In the genomic region with DNA sequence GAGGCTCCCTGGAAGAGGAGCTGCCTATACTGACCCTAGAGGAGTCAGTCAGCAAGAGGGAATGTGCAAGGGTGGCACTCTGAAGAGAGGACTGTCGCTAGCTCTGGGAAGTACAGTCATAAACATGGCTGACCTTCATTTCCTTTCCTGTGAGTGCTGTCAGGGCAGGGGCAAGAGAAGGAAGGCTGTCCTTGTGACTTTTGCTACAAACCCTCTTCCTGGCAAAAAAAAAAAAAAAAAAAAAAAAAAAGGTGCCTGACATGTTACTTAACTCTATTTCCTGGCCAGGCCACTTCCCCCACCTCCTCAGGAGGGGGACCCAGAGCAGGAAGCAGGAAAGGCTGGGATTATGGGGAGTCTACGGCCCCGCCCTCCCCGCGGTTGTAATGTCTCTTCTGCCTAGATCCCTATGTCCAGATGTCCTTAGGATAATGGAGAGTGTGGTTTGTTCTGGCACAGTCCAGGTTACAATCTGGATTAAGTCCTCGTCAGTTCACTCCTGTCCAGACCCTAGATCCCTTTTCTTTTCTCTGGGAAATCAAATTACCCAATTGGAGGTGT, we compare ENCODE assay signal across 9 mouse cellular contexts. TPM values are rescaled to one million over a fixed set of nuclear protein-coding genes. Genes with fewer than 3 reads are reported as not detected.
DNase-seq lines count a peak whose midpoint lies in the region; ATAC-seq and TF ChIP-seq lines count a peak whose summit lies in the region.
"Had no signal": no experiment of that assay in that cellular context is flagged by ENCODE, and none has a peak within 500 bp of the region (broad histone marks: within the 10 kb centered on the region; RNA-seq: fewer than 3 reads in every experiment).

No protein-coding gene starts in this region.

- H3K4me1 ChIP-seq in heart, adult 2 months (ENCODE audit: control insufficient read depth, insufficient read depth, low read length), result peaks cover 35% of the 10 kb centered on the region
- peaks cover 14% of the 10 kb centered on the region for H3K4me1 ChIP-seq in kidney, postnatal 0 days (replicated peaks; ENCODE audit: insufficient read depth, low read length)
- H3K4me1 ChIP-seq in neural tube, embryonic 14.5 days (ENCODE audit: control insufficient read depth, insufficient read depth, low read length), result no peaks in the 10 kb centered on the region
- peaks cover 8% of the 10 kb centered on the region for H3K4me1 ChIP-seq in forebrain, embryonic 13.5 days

- peak overlapping the region; percentile 78 for H3K27ac ChIP-seq in heart, adult 2 months
- peak overlapping the region; percentile 67; the same call in 1 of the 2 replicates for H3K27ac ChIP-seq in kidney, postnatal 0 days
- H3K27ac ChIP-seq in neural tube, embryonic 14.5 days (ENCODE audit: low read depth, low read length), result peak overlapping the region; percentile 34; the same call in 1 of the 2 replicates
- H3K27ac ChIP-seq in forebrain, embryonic 13.5 days, result no peak overlapping the region
- H3K27ac ChIP-seq: hindbrain, embryonic 15.5 days had no signal

- H3K36me3 ChIP-seq in heart, adult 2 months (ENCODE audit: control insufficient read depth, insufficient read depth, low read length), result peaks cover 24% of the 10 kb centered on the region
- 0 out of 2 replicates have a peak, but pooled peaks cover 4% of the 10 kb centered on the region for H3K36me3 ChIP-seq in kidney, postnatal 0 days (ENCODE audit: insufficient read depth, low read length)
- H3K36me3 ChIP-seq in neural tube, embryonic 14.5 days (ENCODE audit: control insufficient read depth, insufficient read depth, low read length), result no peaks in the 10 kb centered on the region
- H3K36me3 ChIP-seq in forebrain, embryonic 13.5 days (ENCODE audit: poor library complexity, severe bottlenecking), result peaks cover 18% of the 10 kb centered on the region
- H3K36me3 ChIP-seq: hindbrain, embryonic 15.5 days had no signal

- peaks cover 2% of the 10 kb centered on the region; the same call in 1 of the 2 replicates for H3K79me2 ChIP-seq in heart, adult 2 months (replicated peaks; ENCODE audit: control insufficient read depth, insufficient read depth, low read length)

- peak; percentile 43 to 45 for DNase-seq in gastrocnemius, adult 8-10 months (ENCODE audit: low spot score in 2 of 2)
- DNase-seq in gastrocnemius, postnatal 4 days (ENCODE audit: low spot score in 2 of 2), result no peak
- peak; percentile 66 to 81 for DNase-seq in heart, adult 2 months
- DNase-seq in kidney, postnatal 0 days (ENCODE audit: low spot score), result peak; percentile 68
- DNase-seq in right cerebral cortex, adult 2 months (ENCODE audit: low spot score in 2 of 2), result no peak
- DNase-seq in spleen, postnatal 14 days (ENCODE audit: low spot score in 2 of 2), result no peak

- no peaks in the 10 kb centered on the region for H3K27me3 ChIP-seq in heart, adult 2 months (ENCODE audit: control insufficient read depth, insufficient read depth, low read length)
- no peaks in the 10 kb centered on the region for H3K27me3 ChIP-seq in kidney, postnatal 0 days (ENCODE audit: insufficient read depth, low read length)
- no peaks in the 10 kb centered on the region for H3K27me3 ChIP-seq in neural tube, embryonic 14.5 days (ENCODE audit: control insufficient read depth, insufficient read depth, low read length)
- H3K27me3 ChIP-seq in forebrain, embryonic 13.5 days, result 0 out of 2 replicates have a peak, but pooled peaks cover 7% of the 10 kb centered on the region
- H3K27me3 ChIP-seq: hindbrain, embryonic 15.5 days had no signal

- intact Hi-C loops in heart, adult 2 months (cut with DNase I), result loop anchor here (1.0 to 5.0 kb wide), 2 partner anchors 23 to 238 kb away; no protein-coding TSS in a partner anchor

- H3K4me2 ChIP-seq in kidney, postnatal 0 days (ENCODE audit: low read length), result no peak overlapping the region
- H3K4me2 ChIP-seq in neural tube, embryonic 14.5 days (ENCODE audit: low read depth, low read length), result no peak overlapping the region
- H3K4me2 ChIP-seq in forebrain, embryonic 13.5 days, result no peak overlapping the region
- H3K4me2 ChIP-seq: hindbrain, embryonic 15.5 days had no signal

- H3K9ac ChIP-seq in heart, adult 2 months (ENCODE audit: low read depth, low read length), result no peak overlapping the region
- H3K9ac ChIP-seq in kidney, postnatal 0 days (ENCODE audit: low read depth, low read length), result no peak overlapping the region
- H3K9ac ChIP-seq in neural tube, embryonic 14.5 days (replicated peaks; ENCODE audit: low read depth, low read length), result no peak overlapping the region
- H3K9ac ChIP-seq in forebrain, embryonic 13.5 days, result no peak overlapping the region
- H3K9ac ChIP-seq: hindbrain, embryonic 15.5 days had no signal

- TF ChIP-seq CTCF in heart, adult 2 months (IDR thresholded peaks at IDR 0.05), result no peak
- no peak for TF ChIP-seq CTCF in kidney, postnatal 0 days (IDR thresholded peaks at IDR 0.05; ENCODE audit: low read depth)

- WGBS in heart, adult 2 months, result 53% methylated on average over 6 of the region's 6 CpGs
- 57% methylated on average over 6 of the region's 6 CpGs for WGBS in kidney, postnatal 0 days
- 72% methylated on average over 6 of the region's 6 CpGs for WGBS in neural tube, embryonic 14.5 days
- WGBS in forebrain, embryonic 13.5 days, result 76% methylated on average over 6 of the region's 6 CpGs

- H3K9me3 ChIP-seq in kidney, postnatal 0 days (replicated peaks; ENCODE audit: low read length), result no peaks in the 10 kb centered on the region
- no peaks in the 10 kb centered on the region for H3K9me3 ChIP-seq in neural tube, embryonic 14.5 days (ENCODE audit: control insufficient read depth, low read length)
- H3K9me3 ChIP-seq in forebrain, embryonic 13.5 days (replicated peaks), result no peaks in the 10 kb centered on the region
- H3K9me3 ChIP-seq: hindbrain, embryonic 15.5 days had no signal

- no peak for ATAC-seq in kidney, postnatal 0 days (replicated peaks; ENCODE audit: low FRiP score, low read depth)
- ATAC-seq in neural tube, embryonic 14.5 days (ENCODE audit: low read depth), result no peak
- ATAC-seq in forebrain, embryonic 13.5 days, result no peak

- TF ChIP-seq EP300 in heart, adult 2 months (IDR thresholded peaks at IDR 0.05; ENCODE audit: insufficient read depth, low read depth, low read length), result peak; percentile 90

- peak overlapping the region; percentile 8; the same call in 1 of the 2 replicates for H3K4me3 ChIP-seq in heart, adult 2 months
- no peak overlapping the region for H3K4me3 ChIP-seq in kidney, postnatal 0 days (replicated peaks; ENCODE audit: low read depth, low read length)
- no peak overlapping the region for H3K4me3 ChIP-seq in neural tube, embryonic 14.5 days (ENCODE audit: low read depth, low read length)
- H3K4me3 ChIP-seq in forebrain, embryonic 13.5 days, result no peak overlapping the region
- H3K4me3 ChIP-seq: hindbrain, embryonic 15.5 days had no signal

- 0 out of 2 replicates have a peak, but pooled peaks have one; percentile 43 for TF ChIP-seq POLR2A in heart, adult 2 months (IDR thresholded peaks at IDR 0.05; ENCODE audit: insufficient read depth, low read depth, low read length)

RNA-seq across cellular contexts. Expression of a gene that starts 21.5 kb away (rescaled TPM):
- 1 to 10 TPM; 3.3 to 4.3 (median 4.1) TPM for total RNA-seq in gastrocnemius, adult 8-10 months (2022)
- total RNA-seq in gastrocnemius, postnatal 4 days (2021), result 10 to 100 TPM; 23.2 to 24.0 TPM
- total RNA-seq in heart, adult 2 months (2021), result 10 to 100 TPM; 20.7 to 29.6 TPM
- 15.6 and 24.2 TPM in 2 replicates for polyA plus RNA-seq in heart, adult 2 months (2012; rRNA removed)
- polyA plus RNA-seq in kidney, postnatal 0 days (2015; fragmentation: Nextera tagmentation; extraction: Ambion mirVana), result 5.4 and 5.6 TPM in 2 replicates
- 35.8 and 39.4 TPM in 2 replicates for polyA plus RNA-seq in neural tube, embryonic 14.5 days (2014; fragmentation: Nextera tagmentation; extraction: Ambion mirVana)
- polyA plus RNA-seq in forebrain, embryonic 13.5 days (2015; fragmentation: Nextera tagmentation; extraction: Ambion mirVana), result 19.5 and 28.3 TPM in 2 replicates

Comparison
In these comparisons a context has a peak if more than half of its experiments do, and no peak if none do; other contexts are left out.
1. DNase-seq: peak in gastrocnemius, adult 8-10 months (2 of 2), heart, adult 2 months (2 of 2) and kidney, postnatal 0 days (single experiment); none in gastrocnemius, postnatal 4 days (0 of 2), right cerebral cortex, adult 2 months (0 of 2) and spleen, postnatal 14 days (0 of 2).